In genomic region chr15:82507740-82508139, GRCm38 (mm10) we compare ENCODE assay signal across 10 mouse cellular contexts. TPM values are rescaled to one million over a fixed set of nuclear protein-coding genes. Genes with fewer than 3 reads are reported as not detected.
"Had no signal": no experiment of that assay in that cellular context is flagged by ENCODE, and none has a peak within 500 bp of the region (broad histone marks: within the 10 kb centered on the region; RNA-seq: fewer than 3 reads in every experiment).

No protein-coding gene starts in this region.

RNA-seq across cellular contexts. Expression of gene Cyp2d12, which starts 47.1 kb away (rescaled TPM):
- polyA plus RNA-seq: kidney, embryonic 15.5 days; limb, embryonic 11.5 days; limb, embryonic 15.5 days; liver, embryonic 13.5 days; lung, embryonic 15.5 days; midbrain, embryonic 12.5 days; midbrain, embryonic 16.5 days; neural tube, embryonic 14.5 days; spleen, adult 2 months; stomach, embryonic 15.5 days had no signal
